Mouse (Mus musculus) E14TG2a.4 (cell line): ENCODE results near the gene Ctrl.

ENCODE experiments used
- CTCF ChIP-seq: conservative IDR thresholded peaks from 2 replicates; pipeline ENCODE4 v1.5.1; 2014; ENCODE audit warnings: low read length
- NANOG ChIP-seq: IDR thresholded peaks from 2 replicates; pipeline ENCODE4 v1.6.1; 2014; ENCODE audit warnings: borderline replicate concordance, low read length, mixed read lengths
- POU5F1 ChIP-seq: IDR thresholded peaks from 2 replicates; pipeline ENCODE4 v1.6.1; 2014; ENCODE audit warnings: low read length, borderline replicate concordance

- peak; percentile 42 for TF ChIP-seq CTCF
- no peak for TF ChIP-seq POU5F1
- TF ChIP-seq NANOG: no peak
Observed at GRCm38 (mm10) chr8:105892432-105892831, 41.2 kb downstream of the Ctrl start.
